Comparison of ENCODE assay signal across 8 mouse cellular contexts in genomic region chr11:35664991-35665390, GRCm38 (mm10).
DNase-seq lines count a peak whose midpoint lies in the region; ATAC-seq and TF ChIP-seq lines count a peak whose summit lies in the region.

No protein-coding gene starts in this region.

- dilution Hi-C loops in CH12.LX (cut with MboI; ENCODE audit: extremely low pct_ligation_motif_present, extremely low pct_unique_long_range_greater_than_20kb, low sequenced_read_pairs) = no loop called here

- H3K27me3 ChIP-seq in CH12.LX (replicated peaks) = no peaks in the 10 kb centered on the region
- H3K27me3 ChIP-seq in neural tube, embryonic 15.5 days (replicated peaks) = 0 out of 2 replicates have a peak, but pooled peaks cover 8% of the 10 kb centered on the region

- TF ChIP-seq POLR2A in CH12.LX (IDR thresholded peaks at IDR 0.05; ENCODE audit: low read depth, low read length) = no peak

- 0 out of 2 replicates have a peak, but pooled peaks have one; percentile 14 for ATAC-seq in granulocyte monocyte progenitor cell, adult 5-6 weeks (replicated peaks; ENCODE audit: poor library complexity, severe bottlenecking)
- ATAC-seq in neural tube, embryonic 15.5 days (ENCODE audit: low FRiP score) = peak; percentile 40; the same call in 1 of the 2 replicates

- no peaks in the 10 kb centered on the region for H3K79me2 ChIP-seq in CH12.LX (replicated peaks; ENCODE audit: control insufficient read depth, extremely low read depth, insufficient read depth, poor library complexity, severe bottlenecking)

- DNase-seq in gastrocnemius, adult 2 months = peak; percentile 32
- no peak for DNase-seq in gastrocnemius, postnatal 10 days
- DNase-seq in CH12.LX (ENCODE audit: extremely low read depth) = peak; percentile 52
- DNase-seq in cerebellum, adult 9-10 months = peak; percentile 83
- peak; percentile 23 to 49 for DNase-seq in kidney, postnatal 25 days
- no peak for DNase-seq in layer of hippocampus, adult 9-10 months (ENCODE audit: low spot score)

- peak; percentile 50 for TF ChIP-seq CTCF in gastrocnemius, adult 2 months (IDR thresholded peaks at IDR 0.05)
- TF ChIP-seq CTCF in CH12.LX (conservative IDR thresholded peaks at IDR 0.05 in 1 of 2, IDR thresholded peaks at IDR 0.05 in 1 of 2; ENCODE audit: low read depth in 2 of 2, low read length in 2 of 2) = peak; percentile 77 to 89

- no peaks in the 10 kb centered on the region for H3K9me3 ChIP-seq in CH12.LX (replicated peaks; ENCODE audit: low read length)
- H3K9me3 ChIP-seq in neural tube, embryonic 15.5 days (replicated peaks) = no peaks in the 10 kb centered on the region

- H3K36me3 ChIP-seq in CH12.LX (replicated peaks in 1 of 2; ENCODE audit: control insufficient read depth in 1 of 2, insufficient read depth in 1 of 2, low read length in 1 of 2) = peaks cover 0 to 45% of the 10 kb centered on the region in 2 experiments
- no peaks in the 10 kb centered on the region for H3K36me3 ChIP-seq in neural tube, embryonic 15.5 days

- peaks cover 0 to 24% of the 10 kb centered on the region in 2 experiments; a peak in 3 of 4 replicates for H3K4me1 ChIP-seq in CH12.LX (ENCODE audit: control insufficient read depth in 1 of 2, insufficient read depth in 2 of 2)
- H3K4me1 ChIP-seq in neural tube, embryonic 15.5 days = peaks cover 6% of the 10 kb centered on the region

- no peak overlapping the region for H3K4me3 ChIP-seq in gastrocnemius, adult 2 months
- H3K4me3 ChIP-seq in CH12.LX (replicated peaks in 1 of 3; ENCODE audit: low read depth in 2 of 3, low read length in 2 of 3, poor library complexity in 1 of 3) = no peak overlapping the region
- no peak overlapping the region for H3K4me3 ChIP-seq in neural tube, embryonic 15.5 days (replicated peaks)

- peak; percentile 91 for TF ChIP-seq RAD21 in CH12.LX (IDR thresholded peaks at IDR 0.05; ENCODE audit: low read depth, low read length)

- in situ Hi-C loops in CH12.LX (cut with MboI; ENCODE audit: low pct_ligation_motif_present, low pct_unique_long_range_greater_than_20kb, low sequenced_read_pairs) = loop anchor here (25.0 kb wide), 1 partner anchor 228 kb away; no protein-coding TSS in a partner anchor

- no peak for TF ChIP-seq EP300 in CH12.LX (IDR thresholded peaks at IDR 0.05; ENCODE audit: low read length)

- H3K9ac ChIP-seq in CH12.LX (ENCODE audit: insufficient read depth, low read depth) = no peak overlapping the region
- no peak overlapping the region for H3K9ac ChIP-seq in neural tube, embryonic 15.5 days (replicated peaks)

- intact Hi-C loops in gastrocnemius, adult 2 months (cut with DNase I) = no loop called here

- no peak overlapping the region for H3K4me2 ChIP-seq in CH12.LX (ENCODE audit: insufficient read depth, low read depth, poor library complexity, severe bottlenecking)
- no peak overlapping the region for H3K4me2 ChIP-seq in neural tube, embryonic 15.5 days

- WGBS in neural tube, embryonic 15.5 days = 62% methylated on average over 5 of the region's 5 CpGs

- H3K27ac ChIP-seq in gastrocnemius, adult 2 months = no peak overlapping the region
- no peak overlapping the region for H3K27ac ChIP-seq in CH12.LX (ENCODE audit: insufficient read depth, low read depth)
- H3K27ac ChIP-seq in neural tube, embryonic 15.5 days (replicated peaks) = no peak overlapping the region

TF ChIP-seq in CH12.LX, 34 proteins besides CTCF, POLR2A, EP300 and RAD21:
- no peak for TF ChIP-seq ETS1 (conservative IDR thresholded peaks at IDR 0.05; ENCODE audit: low read depth, low read length)
- TF ChIP-seq ZNF384 (IDR thresholded peaks at IDR 0.05; ENCODE audit: low read depth, low read length) = no peak
- TF ChIP-seq UBTF (IDR thresholded peaks at IDR 0.05; ENCODE audit: low read depth, low read length) = no peak
- no peak for TF ChIP-seq TCF12 (IDR thresholded peaks at IDR 0.05; ENCODE audit: low read depth, low read length)
- peak; percentile 73 for TF ChIP-seq SMC3 (IDR thresholded peaks at IDR 0.05; ENCODE audit: low read depth, low read length)
- TF ChIP-seq ZMIZ1 (IDR thresholded peaks at IDR 0.05; ENCODE audit: low read depth, low read length) = no peak
- 0 out of 2 replicates have a peak, but pooled peaks have one; percentile 41 for TF ChIP-seq NELFE (IDR thresholded peaks at IDR 0.05; ENCODE audit: low read depth, low read length)
- TF ChIP-seq BHLHE40 (IDR thresholded peaks at IDR 0.05; ENCODE audit: low read depth, low read length) = no peak
- 0 out of 2 replicates have a peak, but pooled peaks have one; percentile 7 for TF ChIP-seq ZC3H11A (IDR thresholded peaks at IDR 0.05; ENCODE audit: low read depth, low read length)

Comparison
In these comparisons a context has a peak if more than half of its experiments do, and no peak if none do; other contexts are left out.
1. DNase-seq: peak in gastrocnemius, adult 2 months (single experiment), CH12.LX (single experiment), cerebellum, adult 9-10 months (single experiment) and kidney, postnatal 25 days (2 of 2); none in gastrocnemius, postnatal 10 days (single experiment) and layer of hippocampus, adult 9-10 months (single experiment).